Mouse (Mus musculus) stomach, adult 2 months (tissue): Measurements from ENCODE around the gene Bsx. TPM values are rescaled to one million over a fixed set of nuclear protein-coding genes. Genes with fewer than 3 reads are reported as not detected.

Experiments
- polyA plus RNA-seq: library from polyadenylated mRNA; depleted of rRNA; stranded (reverse); fragments of >200 nt; gene quantifications from 2 replicates; pipeline ENCODE4 v1.2.3, GENCODE M21; 2012; rRNA removed

Gene Bsx
- polyA plus RNA-seq: not detected in 2 replicates

GRCm38 (mm10) chr9:40873556-40874470 lies at the start of gene Bsx:
Gene Bsx, plus strand, starts transcription at chr9:40874127.

Other genes with a start within 250 kb of the Bsx start
- gene Gm21915, start 203.5 kb upstream of the Bsx start, polyA plus RNA-seq: not detected in 2 replicates
- gene Clmp, start 188.2 kb upstream of the Bsx start, polyA plus RNA-seq: 35.3 and 65.0 TPM in 2 replicates
- gene Hspa8, start 73.1 kb upstream of the Bsx start, polyA plus RNA-seq: 605 and 658 TPM in 2 replicates
- not detected in 2 replicates for gene Jhy, start 90.0 kb downstream of the Bsx start, polyA plus RNA-seq
- 0.01 TPM in 1 of 2 replicates, not detected in the other for gene Crtam, start 130.5 kb downstream of the Bsx start, polyA plus RNA-seq